Mouse (Mus musculus) ovary, postnatal 36 days (tissue): Measurements from ENCODE around the gene Yod1.
A peak's percentile ranks its signal among the peaks of the same experiment; 100 is the strongest.

Source experiments
- DNase-seq: peaks from one replicate; pipeline ENCODE4 v3.0.0; 2022; ENCODE audit warnings: low spot score, mixed read lengths

Yod1 gene

GRCm38 (mm10) chr1:130717291-130717871 lies at the start of gene Yod1:
Yod1 (plus strand) TSS chr1:130717327.
- DNase-seq = peak; percentile 89

- DNase-seq = no peak
These were observed 38.6 kb upstream of the Yod1 start for GRCm38 (mm10) chr1:130678551-130678950.

GRCm38 (mm10) chr1:130681075-130681474 lies 36.1 kb upstream of the Yod1 start:
- no peak for DNase-seq

GRCm38 (mm10) chr1:130681656-130682413 lies 35.3 kb upstream of the Yod1 start:
- DNase-seq = no peak

DNA sequence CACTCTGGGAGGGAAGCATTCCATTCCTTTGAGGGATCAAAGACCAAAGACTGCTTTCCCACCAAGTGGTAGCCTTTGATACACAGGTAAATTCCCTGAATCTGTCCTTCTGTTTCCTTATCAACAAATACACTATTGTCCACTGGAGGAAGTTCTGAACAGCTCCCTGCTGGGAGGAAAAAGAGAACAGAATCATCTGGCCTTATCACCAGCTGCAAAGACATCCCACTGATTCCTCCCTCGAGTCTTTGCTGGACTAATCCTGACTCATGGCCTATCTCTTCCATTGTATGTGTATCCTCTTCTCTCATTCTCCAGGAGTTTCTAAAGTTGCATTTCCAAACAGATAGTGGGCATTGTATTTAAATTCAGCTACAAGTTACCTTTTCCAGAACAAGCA lies 33.2 kb upstream of the Yod1 start:
- DNase-seq = no peak

GRCm38 (mm10) chr1:130698601-130699000 lies 18.5 kb upstream of the Yod1 start:
- no peak for DNase-seq

DNA sequence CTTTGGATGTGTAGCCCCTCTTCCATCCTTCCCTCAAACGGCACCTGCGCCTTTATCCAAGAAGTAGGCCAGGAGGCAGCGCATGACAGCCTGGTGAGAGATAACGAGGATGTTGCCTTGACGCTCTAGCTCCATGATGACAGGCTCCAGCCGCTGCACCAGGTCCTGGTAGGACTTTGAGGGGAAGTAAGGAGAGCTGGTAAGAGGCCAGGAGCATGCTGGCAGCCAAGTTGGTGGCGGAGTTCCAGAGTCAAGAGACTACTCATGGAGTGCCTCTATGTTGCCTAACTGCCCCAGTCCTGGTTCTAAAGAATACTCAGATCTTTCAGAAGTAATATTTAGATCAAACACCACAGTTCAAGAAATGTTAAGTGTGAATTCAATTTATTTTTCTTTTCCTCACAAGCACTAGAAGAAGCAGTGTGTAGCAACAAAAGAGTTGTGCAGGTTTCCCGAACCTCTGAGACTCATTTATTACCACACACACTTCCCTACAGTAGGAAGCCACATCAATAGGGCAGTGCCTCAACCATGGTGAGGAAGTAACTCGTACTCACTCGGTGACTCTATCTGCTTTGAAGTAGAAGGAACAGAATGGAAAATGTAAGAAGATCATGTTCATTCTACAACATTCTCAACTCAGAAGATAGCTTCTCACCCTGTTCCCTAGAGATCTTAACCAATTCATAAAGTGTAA lies 17.0 kb upstream of the Yod1 start:
- DNase-seq = no peak

DNA sequence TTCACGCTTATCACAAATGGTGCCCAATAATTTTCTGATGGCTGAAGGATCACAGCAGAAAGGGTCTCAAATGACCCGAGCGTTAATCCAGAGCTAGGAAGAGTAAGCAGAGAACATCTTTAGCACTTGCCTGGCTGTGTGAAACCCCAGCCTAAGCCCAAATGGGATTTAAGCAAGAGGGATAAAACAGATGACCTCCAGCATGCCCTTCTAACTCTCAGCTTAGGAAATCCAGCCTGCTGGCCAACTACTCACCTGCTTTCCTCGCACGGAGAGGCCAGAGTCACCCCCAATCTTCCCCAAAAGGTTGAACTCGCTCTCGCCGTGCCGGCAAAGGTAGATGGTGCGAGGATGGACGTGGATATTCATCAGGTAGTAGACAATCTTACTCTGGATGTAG lies 15.2 kb upstream of the Yod1 start:
- no peak for DNase-seq

DNA sequence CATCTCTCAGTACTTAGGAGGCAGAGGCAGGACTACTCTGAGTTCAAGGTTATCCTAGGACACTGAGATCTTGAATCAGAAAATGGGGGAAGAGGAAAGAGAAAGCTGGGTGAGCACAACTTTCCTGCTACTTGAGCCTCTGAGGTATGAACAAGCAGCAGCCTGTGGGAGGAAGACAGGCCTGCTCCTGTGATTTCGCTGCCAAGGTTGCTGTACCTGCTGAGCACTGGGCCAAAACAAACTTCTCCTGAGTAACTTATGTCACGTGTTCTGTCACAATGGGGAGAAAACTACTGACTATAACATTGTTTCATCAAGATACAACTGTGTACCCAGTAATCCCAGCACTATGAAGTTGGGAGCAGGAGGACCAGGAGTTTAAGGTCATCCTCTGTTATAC lies 13.5 kb upstream of the Yod1 start:
- DNase-seq = no peak

GRCm38 (mm10) chr1:130710283-130711080 lies 6.6 kb upstream of the Yod1 start:
- DNase-seq = no peak

DNA sequence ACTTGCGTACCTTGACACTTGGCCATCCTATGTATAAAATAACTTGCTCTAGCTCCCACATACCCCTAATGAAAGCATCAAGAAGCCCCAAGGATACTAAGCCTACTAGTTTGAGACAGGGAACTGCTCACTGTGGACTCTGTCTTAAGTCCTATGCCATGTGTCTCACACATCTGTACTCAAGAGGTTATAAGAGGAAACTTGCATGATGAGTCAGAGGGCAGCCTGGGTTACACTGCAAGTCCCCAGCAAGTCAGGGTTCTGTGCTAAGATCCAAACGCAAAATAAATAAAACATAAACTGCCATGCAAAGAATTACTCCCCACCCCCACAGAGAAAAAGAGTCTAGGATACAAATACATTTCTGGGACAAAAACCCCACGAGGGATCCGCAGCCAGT lies 3.1 kb upstream of the Yod1 start:
- no peak for DNase-seq

GRCm38 (mm10) chr1:130715561-130716217 lies 1.4 kb upstream of the Yod1 start, which contains the start of gene Gm29427:
Gm29427 (minus strand) TSS chr1:130715799.
- peak; percentile 89 for DNase-seq

DNA sequence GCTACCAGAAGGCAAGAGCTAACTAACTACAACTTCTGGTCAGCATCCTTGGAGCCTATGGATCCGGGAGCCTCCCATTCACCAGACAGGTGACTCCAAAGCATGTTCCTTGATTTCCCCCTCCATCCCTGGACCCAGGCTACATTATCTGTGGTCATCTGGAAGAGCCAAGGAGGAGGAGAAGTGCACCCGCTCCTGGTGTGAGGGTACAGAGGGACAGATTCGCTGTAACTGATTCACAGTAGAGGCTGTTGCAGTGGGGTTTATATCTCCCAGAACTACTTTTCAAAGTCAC lies 962 bp upstream of the Yod1 start:
- DNase-seq = no peak

DNA sequence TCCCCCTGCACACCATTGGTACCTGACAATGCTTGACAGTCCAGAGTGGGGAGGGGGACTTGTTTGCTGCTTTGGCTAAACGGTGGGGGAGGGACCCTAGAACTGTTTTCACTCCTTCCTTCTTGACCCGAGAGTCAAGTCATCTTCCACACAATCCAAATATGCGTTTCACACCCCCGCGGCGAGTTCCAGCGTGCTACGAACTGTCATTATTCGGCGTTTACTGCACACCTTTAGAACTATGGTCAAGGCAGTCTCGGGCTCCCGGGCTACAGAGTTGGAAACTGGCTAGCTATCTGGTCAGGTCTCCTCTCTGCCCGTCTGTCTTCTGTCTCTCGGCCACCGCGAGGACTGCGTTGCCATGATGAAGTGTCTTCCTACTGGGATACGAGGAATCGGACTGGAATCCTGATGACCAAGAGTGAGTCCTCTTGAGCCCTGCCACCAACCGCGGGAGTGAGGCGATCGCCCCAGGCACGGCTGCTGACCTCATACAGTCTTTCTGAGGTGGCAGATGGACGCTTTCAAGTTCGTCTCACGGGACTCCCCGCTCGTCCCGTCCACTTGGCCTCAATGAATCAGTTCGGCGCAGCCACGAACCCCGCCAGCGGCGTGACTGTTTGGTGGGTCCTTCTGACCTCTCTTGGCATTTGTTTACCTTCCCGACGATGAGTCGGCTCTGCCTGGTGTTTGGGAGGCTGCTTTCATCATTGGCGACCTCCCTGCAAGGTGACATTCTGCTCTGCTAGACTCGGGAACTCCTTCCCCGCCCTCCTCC lies 425 bp upstream of the Yod1 start:
- DNase-seq = no peak

DNA sequence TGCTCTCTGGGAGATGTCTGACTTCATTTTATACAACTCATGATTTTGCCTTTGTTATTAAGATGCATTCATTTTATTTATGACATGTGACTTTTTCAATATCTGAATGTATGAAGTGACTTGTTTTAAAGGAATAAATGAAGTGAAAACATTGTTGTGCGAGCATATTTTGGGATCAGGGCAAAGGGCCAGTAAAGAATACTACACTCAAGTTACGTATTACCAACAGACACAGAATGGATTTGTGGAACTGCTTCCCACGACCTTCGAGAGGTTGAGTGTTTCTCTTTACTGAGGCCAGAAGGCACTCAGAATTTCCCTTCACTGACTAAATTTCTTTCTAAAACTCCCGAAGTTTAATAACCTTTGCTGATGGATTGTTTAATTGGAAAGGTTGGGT lies 7.1 kb downstream of the Yod1 start:
- DNase-seq = no peak

DNA sequence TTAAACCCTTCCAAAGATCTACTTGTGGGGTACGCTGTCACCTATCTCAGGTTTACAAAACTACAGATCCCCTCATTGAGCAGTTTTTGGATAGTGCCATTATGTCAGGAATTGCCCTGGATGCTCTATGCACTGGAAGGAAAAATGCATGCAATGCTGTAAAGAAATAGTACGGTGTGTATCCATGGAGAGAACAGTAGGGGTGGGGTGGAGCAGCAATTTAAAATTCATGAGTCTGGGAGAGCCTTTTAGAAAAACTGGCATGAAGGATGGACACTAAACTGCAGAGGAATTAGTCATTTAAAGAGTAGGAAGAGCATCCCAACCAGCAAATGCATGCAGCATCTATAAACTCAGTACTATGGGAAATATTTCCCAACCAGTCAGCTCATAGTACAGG lies 9.3 kb downstream of the Yod1 start:
- DNase-seq = no peak

DNA sequence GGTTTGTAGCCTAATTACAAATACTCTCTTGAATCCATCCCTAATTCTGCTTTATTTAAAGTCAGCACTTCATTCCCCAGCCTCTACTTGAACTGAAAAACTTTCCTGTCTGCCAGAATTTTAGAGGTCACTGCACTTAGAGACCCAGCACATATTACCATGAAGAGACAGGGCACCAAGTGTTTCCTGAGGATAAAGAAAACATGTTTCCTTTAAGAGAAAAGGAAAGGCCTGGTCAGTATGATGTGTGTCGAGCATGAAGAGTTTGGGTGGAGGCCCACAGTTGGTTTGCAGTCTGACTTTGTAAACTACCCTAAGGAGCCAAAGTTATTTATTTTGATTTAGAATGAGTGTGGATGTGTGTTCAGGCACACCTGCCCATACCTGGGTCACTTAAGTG lies 10.9 kb downstream of the Yod1 start:
- no peak for DNase-seq

- DNase-seq = no peak
These were observed 11.6 kb downstream of the Yod1 start for GRCm38 (mm10) chr1:130728708-130729107.

DNA sequence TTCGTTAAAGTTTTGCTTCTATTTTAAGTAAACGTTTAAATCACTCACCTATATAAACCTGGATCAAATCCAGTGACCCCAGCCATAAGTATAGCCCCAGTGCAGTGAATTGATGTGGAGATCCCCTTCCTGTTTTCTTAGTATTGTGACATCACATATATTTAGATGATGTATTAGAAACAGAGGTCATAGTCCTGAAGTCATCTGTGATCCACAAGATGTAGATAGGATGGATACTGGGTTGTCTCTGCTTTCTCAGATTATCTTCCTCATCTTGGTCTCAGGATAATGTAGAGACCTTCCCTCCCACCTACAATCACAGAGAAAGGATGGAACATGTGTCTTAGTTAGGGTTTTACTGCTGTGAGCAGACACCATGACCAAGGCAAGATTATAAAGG lies 12.0 kb downstream of the Yod1 start, which contains the start of gene Pfkfb2:
TSS of gene Pfkfb2 (minus strand) at position 101 of the 400 bp plus-strand sequence.
- DNase-seq = no peak

GRCm38 (mm10) chr1:130731741-130732337 lies 14.7 kb downstream of the Yod1 start, which contains the start of gene AA986860:
AA986860 (plus strand) TSS chr1:130731976.
- DNase-seq = no peak
